Mouse (Mus musculus) stomach, postnatal 0 days (tissue): Measurements from ENCODE around the gene Ifi27. TPM values are rescaled to one million over a fixed set of nuclear protein-coding genes. Genes with fewer than 3 reads are reported as not detected.
"Not testable (repeated sequence)": the region's sequence is repeated elsewhere in the genome, so short reads cannot be mapped to it uniquely, and the experiment has no call there.

ENCODE experiments used
- ATAC-seq: fragments of 200-750 bp; cut with Nextera tagmentation; 2 replicates; pipeline ENCODE4 v1.8.0; 2017; ENCODE audit not compliant: low FRiP score, low TSS enrichment
- DNase-seq: peaks from one replicate; pipeline ENCODE4 v3.0.0-alpha.2; 2016; ENCODE audit warnings: low spot score
- H3K27ac ChIP-seq: fragments of 300-500 bp; sonication (generic); replicated peaks from 2 replicates; pipeline ENCODE4 v1.5.1; 2014; ENCODE audit warnings: mild to moderate bottlenecking, control low read depth
- H3K27me3 ChIP-seq: fragments of 300-500 bp; sonication (generic); 2 replicates; pipeline ENCODE4 v1.6.1; 2014; ENCODE audit warnings: low read length; ENCODE audit not compliant: control insufficient read depth, insufficient read depth
- H3K36me3 ChIP-seq: fragments of 300-500 bp; sonication (generic); 2 replicates; pipeline ENCODE4 v1.6.1; 2014; ENCODE audit warnings: low read length, mixed read lengths; ENCODE audit not compliant: control insufficient read depth, insufficient read depth
- H3K4me1 ChIP-seq: fragments of 300-500 bp; sonication (generic); replicated peaks from 2 replicates; pipeline ENCODE4 v1.6.1; 2014; ENCODE audit warnings: antibody characterized with exemption; ENCODE audit not compliant: control insufficient read depth, insufficient read depth
- H3K4me2 ChIP-seq: fragments of 300-500 bp; sonication (generic); replicated peaks from 2 replicates; pipeline ENCODE4 v1.6.1; 2014; ENCODE audit warnings: low read depth, mild to moderate bottlenecking, control low read depth, moderate library complexity
- H3K4me3 ChIP-seq: fragments of 300-500 bp; sonication (generic); 2 replicates; pipeline ENCODE4 v1.5.1; 2014; ENCODE audit warnings: low read depth, low read length, control low read depth
- H3K9ac ChIP-seq: fragments of 300-500 bp; sonication (generic); 2 replicates; pipeline ENCODE4 v1.6.1; 2014; ENCODE audit warnings: mild to moderate bottlenecking, low read length, control low read depth, mixed read lengths
- H3K9me3 ChIP-seq: fragments of 300-500 bp; sonication (generic); 2 replicates; pipeline ENCODE4 v1.6.1; 2016; ENCODE audit warnings: low read length; ENCODE audit not compliant: control insufficient read depth
- CTCF ChIP-seq: IDR thresholded peaks from 2 replicates; pipeline ENCODE4 v1.5.1; 2016; ENCODE audit warnings: antibody characterized with exemption, low read depth, mild to moderate bottlenecking, moderate library complexity
- EP300 ChIP-seq: optimal IDR thresholded peaks from 2 replicates; pipeline ENCODE3; 2016; ENCODE audit warnings: antibody characterized with exemption
- WGBS: fragments of 180-500 bp; shearing (Covaris S2); extraction: QIAGEN DNeasy Blood & Tissue Kit; methylation state at CpG from one replicate; pipeline ENCODE4 v1.1.7; 2014; 5-methylcytosine and 5-hydroxymethylcytosine counted together
- polyA plus RNA-seq: library from polyadenylated mRNA; unstranded; fragments of >200 nt; fragmentation: Nextera tagmentation; extraction: Ambion mirVana; gene quantifications from 2 replicates; pipeline ENCODE4 v1.2.1, GENCODE M21; 2015

Ifi27 gene
- polyA plus RNA-seq, 1 experiment from 2014 or later: 41.9 TPM

DNA sequence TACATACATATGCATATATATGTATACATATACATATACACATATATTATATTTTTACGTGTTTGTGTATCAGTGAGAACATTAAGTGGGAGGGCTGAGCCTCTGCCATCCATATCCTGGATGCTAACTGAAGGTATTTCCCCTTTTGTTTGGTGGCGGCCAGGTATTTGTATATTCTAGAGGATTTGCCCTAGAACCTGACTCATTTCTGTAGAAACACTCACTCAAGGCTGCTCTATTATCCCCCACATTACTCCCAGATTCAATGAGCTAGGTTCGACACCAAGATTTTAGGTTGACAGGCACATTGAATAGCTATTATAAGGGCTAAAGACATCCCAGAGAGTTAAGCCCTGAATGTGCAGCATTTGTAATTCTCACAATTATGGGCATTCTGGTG, 11.0 kb downstream of the Ifi27 start:
- Histone ChIP-seq H3K27me3 (no peaks in the 10 kb centered on the region), H3K27ac (no peak overlapping the region), H3K36me3 (no peaks in the 10 kb centered on the region), H3K9ac (no peak overlapping the region), H3K4me3 (no peak overlapping the region), H3K4me2 (no peak overlapping the region), H3K9me3 (no peaks in the 10 kb centered on the region), H3K4me1 (no peaks in the 10 kb centered on the region)
- ATAC-seq: no peak
- TF ChIP-seq CTCF: no peak
- no peak for TF ChIP-seq EP300
- WGBS: 80% methylated on average over 3 of the region's 3 CpGs
- DNase-seq: no peak

DNA sequence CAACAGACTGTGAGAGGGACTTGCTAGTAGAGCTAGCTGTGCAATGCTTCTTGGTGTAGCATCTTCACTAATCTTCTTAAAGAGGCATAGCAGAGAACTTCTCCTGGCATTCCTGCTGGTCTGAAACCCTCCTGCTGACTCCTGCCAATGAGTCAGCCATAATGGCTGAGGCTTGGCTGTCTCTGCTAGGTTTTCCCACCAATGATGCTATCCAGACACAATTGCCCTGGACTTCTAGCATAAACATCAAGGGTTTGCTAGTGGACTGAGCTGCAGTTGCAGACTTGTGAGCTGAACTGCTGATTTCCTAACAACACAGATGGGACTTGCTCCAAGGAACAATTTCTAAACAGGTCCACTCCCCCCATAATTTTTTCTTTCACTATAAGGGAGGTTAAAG, 19.4 kb downstream of the Ifi27 start:
- no peak overlapping the region for H3K27ac ChIP-seq
- ATAC-seq: peak; percentile 31; the same call in 1 of the 2 replicates
- H3K36me3 ChIP-seq: no peaks in the 10 kb centered on the region
- TF ChIP-seq CTCF (no peak), EP300 (no peak)
- H3K9me3 ChIP-seq: no peaks in the 10 kb centered on the region
- no peak overlapping the region for H3K4me2 ChIP-seq
- H3K4me1 ChIP-seq: no peaks in the 10 kb centered on the region
- H3K27me3 ChIP-seq: no peaks in the 10 kb centered on the region
- no peak overlapping the region for H3K9ac ChIP-seq
- H3K4me3 ChIP-seq: no peak overlapping the region
- DNase-seq: no peak

DNA sequence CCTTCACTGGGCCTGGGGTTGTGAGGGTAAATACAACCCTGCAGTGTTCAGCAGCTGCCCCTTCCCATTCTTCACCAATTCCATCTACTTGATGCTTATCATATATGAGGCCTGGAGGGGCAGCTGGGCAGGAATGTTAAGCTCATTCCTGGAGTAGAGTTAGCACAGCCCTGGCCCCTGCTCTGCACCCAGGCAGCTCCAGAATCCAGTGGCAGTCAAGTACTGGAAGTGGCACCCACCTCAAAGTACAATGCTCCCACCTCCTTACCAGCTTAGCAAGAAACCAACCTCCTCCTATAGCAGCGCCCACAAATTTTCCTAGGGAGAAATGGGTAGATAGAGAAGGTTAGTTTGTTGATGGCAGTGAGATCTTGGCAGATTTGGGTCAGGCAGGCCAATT, 22.7 kb downstream of the Ifi27 start:
- peak; percentile 38 for ATAC-seq
- no CpG with 5 or more reads among the region's 1 CpGs for WGBS
- not testable (repeated sequence) for H3K9ac ChIP-seq

DNA sequence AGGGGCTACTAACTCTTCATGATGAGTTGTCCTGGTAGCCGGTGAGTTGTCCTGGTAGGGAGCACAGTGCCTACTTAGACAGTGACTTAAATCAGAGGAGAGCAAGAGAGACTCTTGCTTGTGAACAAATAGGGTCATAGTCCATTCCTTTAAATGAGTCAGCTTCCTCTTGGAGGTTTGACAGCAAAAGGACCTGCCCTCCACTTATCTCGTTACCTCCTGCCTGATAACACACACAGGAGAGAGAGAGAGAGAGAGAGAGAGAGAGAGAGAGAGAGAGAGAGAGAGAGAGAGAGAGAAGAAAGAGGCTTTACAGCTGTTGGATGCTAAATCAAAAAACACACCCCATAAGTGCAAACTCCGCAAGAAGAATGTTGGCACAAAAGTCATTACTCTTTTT, 23.1 kb downstream of the Ifi27 start, which contains the start of gene Ifi27l2b:
Ifi27l2b (minus strand) TSS at position 84 of the 400 bp plus-strand sequence.
- ATAC-seq (peak; percentile 97), DNase-seq (peak; percentile 35)
- Histone ChIP-seq H3K4me3 (no peak within 1 kb of the TSS), H3K27ac (no peak within 1 kb of the TSS), H3K36me3 (no peaks in the 10 kb centered on the region), H3K4me1 (no peaks in the 10 kb centered on the region), H3K4me2 (no peak within 1 kb of the TSS), H3K27me3 (no peaks in the 10 kb centered on the region), H3K9ac (no peak within 1 kb of the TSS), H3K9me3 (no peaks in the 10 kb centered on the region)
- TF ChIP-seq EP300 (no peak), CTCF (no peak)
- 46% methylated on average over 3 of the region's 3 CpGs for WGBS

More for the DNA sequence above, 22.7 kb downstream of the Ifi27 start:
- not testable (repeated sequence) for H3K27ac ChIP-seq, H3K4me1 ChIP-seq, H3K4me3 ChIP-seq, H3K9me3 ChIP-seq, H3K27me3 ChIP-seq, H3K36me3 ChIP-seq, H3K4me2 ChIP-seq, DNase-seq

DNA sequence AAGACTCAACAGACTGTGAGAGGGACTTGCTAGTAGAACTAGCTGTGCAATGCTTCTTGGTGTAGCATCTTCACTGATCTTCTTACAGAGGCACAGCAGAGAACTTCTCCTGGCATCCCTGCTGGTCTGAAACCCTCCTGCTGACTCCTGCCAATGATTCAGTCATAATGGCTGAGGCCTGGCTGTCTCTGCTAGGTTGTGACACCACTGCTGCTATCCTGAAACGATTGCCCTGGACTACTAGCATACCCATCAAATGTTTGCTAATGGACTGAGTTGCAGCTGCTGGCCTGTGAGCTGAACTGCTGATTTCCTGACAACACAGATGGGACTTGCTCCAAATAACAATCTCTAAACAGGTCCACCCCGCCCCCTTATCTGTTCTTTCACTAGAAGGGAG, 40.5 kb downstream of the Ifi27 start:
- Histone ChIP-seq H3K9me3 (no peaks in the 10 kb centered on the region), H3K4me3 (no peak overlapping the region), H3K4me2 (no peak overlapping the region), H3K9ac (no peak overlapping the region), H3K36me3 (no peaks in the 10 kb centered on the region), H3K27me3 (no peaks in the 10 kb centered on the region), H3K27ac (no peak overlapping the region), H3K4me1 (no peaks in the 10 kb centered on the region)
- no peak for ATAC-seq
- TF ChIP-seq CTCF (no peak), EP300 (no peak)
- WGBS: 35% methylated on average over 2 of the region's 2 CpGs
- no peak for DNase-seq

DNA sequence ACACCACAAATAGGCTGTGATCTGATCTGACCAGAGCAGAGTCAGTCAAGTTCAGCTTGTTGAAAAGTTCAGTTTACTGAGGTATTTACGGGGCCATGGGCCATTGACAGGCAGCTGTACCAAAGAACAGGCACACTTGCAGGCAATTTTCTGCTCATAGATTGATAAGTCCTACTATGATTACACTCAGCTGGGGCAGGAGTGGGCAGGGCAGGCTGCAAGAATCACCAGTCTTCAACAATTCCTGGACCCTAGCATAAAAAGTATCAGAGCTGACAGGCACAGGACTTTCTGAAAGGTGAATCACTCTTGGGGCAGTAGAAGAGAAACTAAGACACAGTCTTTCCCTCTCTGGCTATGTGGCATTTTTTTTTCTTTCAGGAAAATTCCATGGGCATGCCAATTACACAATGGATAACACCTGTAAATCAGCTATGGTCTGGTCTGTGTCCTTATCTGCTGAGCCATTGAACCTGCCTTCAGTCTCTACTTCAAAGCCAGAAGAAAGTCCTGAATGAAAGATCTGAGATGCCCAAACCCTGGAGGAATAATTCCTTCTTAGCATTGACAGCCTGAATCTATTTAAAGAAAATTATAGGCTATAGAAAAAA, 42.9 kb downstream of the Ifi27 start:
- no peak for ATAC-seq
- H3K9ac ChIP-seq: no peak overlapping the region
- 74% methylated on average over 1 of the region's 1 CpGs for WGBS

More for the DNA sequence above, 42.9 kb downstream of the Ifi27 start:
- H3K27me3 ChIP-seq: no peaks in the 10 kb centered on the region
- no peaks in the 10 kb centered on the region for H3K9me3 ChIP-seq
- TF ChIP-seq CTCF (no peak), EP300 (no peak)
- H3K27ac ChIP-seq: no peak overlapping the region
- no peak overlapping the region for H3K4me3 ChIP-seq
- DNase-seq: no peak
- H3K4me2 ChIP-seq: no peak overlapping the region
- H3K36me3 ChIP-seq: no peaks in the 10 kb centered on the region
- no peaks in the 10 kb centered on the region for H3K4me1 ChIP-seq
